Comparison of ENCODE assay signal across 8 mouse cellular contexts in the genomic region with DNA sequence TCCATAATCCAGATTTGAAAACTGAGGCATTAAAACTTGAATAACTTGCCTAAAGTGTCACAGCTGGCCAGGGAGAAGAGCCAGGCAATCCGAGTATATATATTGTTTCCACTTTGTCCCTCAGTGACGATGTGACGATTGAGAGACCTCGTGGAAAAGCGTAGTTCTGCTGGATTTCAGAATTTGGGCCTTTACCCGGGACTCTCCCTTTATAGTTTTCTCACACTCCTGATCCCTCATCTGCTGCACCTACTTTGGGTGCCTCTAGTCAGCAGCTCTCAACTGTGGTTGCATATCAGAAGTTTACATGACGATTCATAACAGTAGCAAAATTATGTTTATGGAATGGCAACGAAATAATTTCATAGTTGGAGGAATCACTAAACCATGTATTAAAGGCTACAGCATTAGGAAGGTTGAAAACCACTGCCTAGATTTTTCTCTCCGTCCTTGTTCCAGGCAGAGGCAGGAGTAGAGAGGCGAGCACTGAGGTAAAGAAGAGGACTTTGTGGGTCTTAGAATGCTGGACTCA. TPM values are rescaled to one million over a fixed set of nuclear protein-coding genes. Genes with fewer than 3 reads are reported as not detected.
DNase-seq lines count a peak whose midpoint lies in the region; ATAC-seq lines count a peak whose summit lies in the region.

No protein-coding gene starts in this region.

- 30% methylated on average over 10 of the region's 10 CpGs for WGBS in forebrain, embryonic 15.5 days
- whole genome bisulfite sequencing in liver, embryonic 11.5 days = 22% methylated on average over 10 of the region's 10 CpGs

- peak; percentile 15 for DNase-seq in CD4-positive, CD25-positive, alpha-beta regulatory T cell, adult 2 months (ENCODE audit: low read depth, low spot score)
- DNase-seq in liver, embryonic 11.5 days (ENCODE audit: low spot score) = no peak
- no peak for DNase-seq in cerebellum, adult 11-12 months
- no peak for DNase-seq in thymus, postnatal 10 days (ENCODE audit: low spot score in 2 of 2)
- DNase-seq in thymus, postnatal 36 days = no peak

- no peaks in the 10 kb centered on the region for H3K9me3 ChIP-seq in erythroblast, embryonic 14.5 days (ENCODE audit: control insufficient read depth, low read length)
- H3K9me3 ChIP-seq in forebrain, embryonic 15.5 days = no peaks in the 10 kb centered on the region
- H3K9me3 ChIP-seq in liver, embryonic 11.5 days (ENCODE audit: control insufficient read depth, low read length) = no peaks in the 10 kb centered on the region

- peaks cover 27% of the 10 kb centered on the region for H3K36me3 ChIP-seq in erythroblast, embryonic 14.5 days (ENCODE audit: control insufficient read depth)
- H3K36me3 ChIP-seq in forebrain, embryonic 15.5 days = no peaks in the 10 kb centered on the region
- H3K36me3 ChIP-seq in liver, embryonic 11.5 days (ENCODE audit: control insufficient read depth, insufficient read depth, low read length) = peaks cover 6% of the 10 kb centered on the region; the same call in 1 of the 2 replicates

- H3K27ac ChIP-seq in forebrain, embryonic 15.5 days (replicated peaks) = peak overlapping the region; percentile 84; the same call in 1 of the 2 replicates
- H3K27ac ChIP-seq in liver, embryonic 11.5 days (ENCODE audit: low read depth, low read length) = peak overlapping the region; percentile 77

- no peaks in the 10 kb centered on the region for H3K27me3 ChIP-seq in erythroblast, embryonic 14.5 days (ENCODE audit: control insufficient read depth)
- no peaks in the 10 kb centered on the region for H3K27me3 ChIP-seq in forebrain, embryonic 15.5 days
- H3K27me3 ChIP-seq in liver, embryonic 11.5 days (replicated peaks; ENCODE audit: control insufficient read depth, insufficient read depth, low read length) = no peaks in the 10 kb centered on the region

- peak overlapping the region; percentile 93 for H3K4me3 ChIP-seq in erythroblast, embryonic 14.5 days (replicated peaks)
- H3K4me3 ChIP-seq in forebrain, embryonic 15.5 days = peak overlapping the region; percentile 90
- H3K4me3 ChIP-seq in liver, embryonic 11.5 days (ENCODE audit: low read depth, low read length) = peak overlapping the region; percentile 66

- peaks cover 33% of the 10 kb centered on the region for H3K4me1 ChIP-seq in erythroblast, embryonic 14.5 days (ENCODE audit: control insufficient read depth)
- H3K4me1 ChIP-seq in forebrain, embryonic 15.5 days = peaks cover 20% of the 10 kb centered on the region
- H3K4me1 ChIP-seq in liver, embryonic 11.5 days (replicated peaks; ENCODE audit: control insufficient read depth, insufficient read depth, low read length) = peaks cover 11% of the 10 kb centered on the region

- ATAC-seq in erythroblast, adult 5-6 weeks (replicated peaks; ENCODE audit: low FRiP score, poor library complexity, severe bottlenecking) = no peak
- ATAC-seq in forebrain, embryonic 15.5 days (replicated peaks) = no peak
- no peak for ATAC-seq in liver, embryonic 11.5 days (replicated peaks; ENCODE audit: low FRiP score)

- H3K4me2 ChIP-seq in forebrain, embryonic 15.5 days (replicated peaks) = peak overlapping the region; percentile 79
- H3K4me2 ChIP-seq in liver, embryonic 11.5 days = peak overlapping the region; percentile 78

- peak overlapping the region; percentile 76 for H3K9ac ChIP-seq in forebrain, embryonic 15.5 days (replicated peaks)
- peak overlapping the region; percentile 88 for H3K9ac ChIP-seq in liver, embryonic 11.5 days (ENCODE audit: low read depth, low read length)

RNA-seq across cellular contexts. Expression of a gene that starts 0.9 kb away (rescaled TPM):
- polyA plus RNA-seq in erythroblast, embryonic 14.5 days (2012) = 0.58 and 0.75 TPM in 2 replicates
- 30.7 and 32.0 TPM in 2 replicates for total RNA-seq in erythroblast, adult 5-6 weeks (2015; ENCODE audit: low replicate concordance)
- 8.6 and 16.4 TPM in 2 replicates for total RNA-seq in erythroblast, adult 5-6 weeks (2017; ENCODE audit: low replicate concordance)
- polyA plus RNA-seq in forebrain, embryonic 15.5 days (2015; fragmentation: Nextera tagmentation; extraction: Ambion mirVana) = 80.1 and 81.9 TPM in 2 replicates
- polyA plus RNA-seq in liver, embryonic 11.5 days (2014; fragmentation: Nextera tagmentation; extraction: Ambion mirVana) = 142 and 149 TPM in 2 replicates

RNA-seq across cellular contexts. Expression of a gene that starts 17.1 kb away (rescaled TPM):
- polyA plus RNA-seq in erythroblast, embryonic 14.5 days (2012) = not detected in 2 replicates
- not detected in 2 replicates for total RNA-seq in erythroblast, adult 5-6 weeks (2015; ENCODE audit: low replicate concordance)
- total RNA-seq in erythroblast, adult 5-6 weeks (2017; ENCODE audit: low replicate concordance) = not detected in 2 replicates
- 10.1 and 12.3 TPM in 2 replicates for polyA plus RNA-seq in forebrain, embryonic 15.5 days (2015; fragmentation: Nextera tagmentation; extraction: Ambion mirVana)
- polyA plus RNA-seq in liver, embryonic 11.5 days (2014; fragmentation: Nextera tagmentation; extraction: Ambion mirVana) = not detected in 2 replicates

Comparison
In these comparisons a context has a peak if more than half of its experiments do, and no peak if none do; other contexts are left out.
1. RNA of a gene that starts 0.9 kb away (polyA plus RNA-seq): 142 to 149 TPM in liver, embryonic 11.5 days and 80.1 to 81.9 TPM in forebrain, embryonic 15.5 days; 0.58 to 0.75 TPM in erythroblast, embryonic 14.5 days; every median in the first group is over 10 times any median in the second.
2. RNA of a gene that starts 17.1 kb away (polyA plus RNA-seq): 10.1 to 12.3 TPM in forebrain, embryonic 15.5 days; not detected in erythroblast, embryonic 14.5 days and not detected in liver, embryonic 11.5 days; every median in the first group is over 10 times any median in the second.
3. Peak in every context shown above with its lines, with median percentiles within 50 percentile points of each other: H3K4me3 ChIP-seq.